Mouse (Mus musculus) frontal cortex, adult (tissue): ENCODE data around the gene Plcb2.

ENCODE experiments used
- ATAC-seq: cut with Nextera tagmentation; 2 replicates; pipeline ENCODE4 v1.9.2; 2017; ENCODE audit warnings: mild to moderate bottlenecking, moderate library complexity, mixed read lengths; ENCODE audit not compliant: low TSS enrichment

Plcb2 gene

GRCm38 (mm10) chr2:118750476-118750875 lies 22.2 kb upstream of the Plcb2 start:
- ATAC-seq = no peak

- ATAC-seq = no peak
Measured at GRCm38 (mm10) chr2:118749341-118749884, 21.2 kb upstream of the Plcb2 start.

- no peak for ATAC-seq
Measured at GRCm38 (mm10) chr2:118747301-118747960, 19.2 kb upstream of the Plcb2 start.

- peak; percentile 18 for ATAC-seq
Measured at GRCm38 (mm10) chr2:118745915-118746901, 18.0 kb upstream of the Plcb2 start.

GRCm38 (mm10) chr2:118745232-118745884 lies 17.1 kb upstream of the Plcb2 start, which contains the start of gene Inafm2:
TSS of gene Inafm2 (plus strand) at chr2:118745758.
- peak; percentile 92 for ATAC-seq

GRCm38 (mm10) chr2:118744621-118745020 lies 16.4 kb upstream of the Plcb2 start:
- no peak for ATAC-seq

- no peak for ATAC-seq
Measured at GRCm38 (mm10) chr2:118743261-118743943, 15.2 kb upstream of the Plcb2 start.

- peak; percentile 29 for ATAC-seq
Measured at GRCm38 (mm10) chr2:118741183-118741582, 12.9 kb upstream of the Plcb2 start.

GRCm38 (mm10) chr2:118740341-118740740 lies 12.1 kb upstream of the Plcb2 start:
- no peak for ATAC-seq

- peak; percentile 88 for ATAC-seq
Measured at GRCm38 (mm10) chr2:118733341-118733740, 5.1 kb upstream of the Plcb2 start.

GRCm38 (mm10) chr2:118731981-118732380 lies 3.7 kb upstream of the Plcb2 start:
- no peak for ATAC-seq

- peak; percentile 77 for ATAC-seq
Measured at GRCm38 (mm10) chr2:118730622-118730915, 2.3 kb upstream of the Plcb2 start.

GRCm38 (mm10) chr2:118729816-118730621 lies 1.8 kb upstream of the Plcb2 start:
- no peak for ATAC-seq

GRCm38 (mm10) chr2:118729194-118729593 lies 956 bp upstream of the Plcb2 start:
- ATAC-seq = no peak

- ATAC-seq = no peak
Measured at GRCm38 (mm10) chr2:118727911-118728310, 327 bp downstream of the Plcb2 start.

GRCm38 (mm10) chr2:118726873-118727272 lies 1.4 kb downstream of the Plcb2 start:
- no peak for ATAC-seq

- ATAC-seq = no peak
Measured at GRCm38 (mm10) chr2:118725511-118725910, 2.7 kb downstream of the Plcb2 start.

- no peak for ATAC-seq
Measured at GRCm38 (mm10) chr2:118723693-118724486, 4.3 kb downstream of the Plcb2 start.

GRCm38 (mm10) chr2:118716677-118717076 lies 11.6 kb downstream of the Plcb2 start:
- ATAC-seq = no peak

GRCm38 (mm10) chr2:118714230-118714629 lies 14.0 kb downstream of the Plcb2 start:
- peak; percentile 91 for ATAC-seq
